Comparison of ENCODE assay signal across 23 mouse cellular contexts in the genomic region with DNA sequence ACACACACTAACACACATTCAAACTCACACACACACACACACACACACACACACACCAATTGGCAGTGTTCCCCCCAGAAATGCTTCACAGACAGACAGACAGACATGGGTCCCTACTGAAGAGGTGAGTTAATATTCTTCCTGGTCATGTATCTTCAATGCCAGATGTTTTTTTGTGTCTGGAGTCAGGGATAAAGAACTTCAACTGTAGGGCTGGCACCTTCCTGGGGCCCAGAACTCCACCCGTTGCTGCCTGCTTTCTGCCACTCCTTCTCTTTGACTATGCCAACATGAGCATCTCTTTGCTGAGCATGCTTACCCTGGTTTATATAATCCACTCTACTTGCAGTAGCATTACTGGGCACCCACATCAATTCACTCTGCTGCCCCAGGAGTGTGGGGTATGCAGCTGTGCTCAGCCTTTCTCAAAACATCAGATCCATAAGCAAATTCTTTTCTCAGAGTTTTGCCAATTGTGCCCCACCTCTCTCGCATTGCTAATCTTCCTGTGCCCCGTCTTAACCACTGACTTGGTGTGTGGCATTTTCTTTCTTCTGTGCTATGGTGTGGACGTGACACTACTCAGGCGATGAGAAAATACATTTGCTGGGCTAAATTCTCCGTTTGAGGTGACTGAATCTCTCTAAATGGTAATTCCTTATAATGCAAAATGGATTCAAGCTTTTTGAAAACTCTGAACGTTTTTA.
DNase-seq lines count a peak whose midpoint lies in the region; ATAC-seq lines count a peak whose summit lies in the region.
"Had no signal": no experiment of that assay in that cellular context is flagged by ENCODE, and none has a peak within 500 bp of the region (broad histone marks: within the 10 kb centered on the region; RNA-seq: fewer than 3 reads in every experiment).

No protein-coding gene starts in this region.

- H3K4me3 ChIP-seq in liver, embryonic 13.5 days (replicated peaks) = no peak overlapping the region
- H3K4me3 ChIP-seq: embryonic facial prominence, embryonic 13.5 days; forebrain, embryonic 15.5 days; hindbrain, embryonic 13.5 days; limb, embryonic 12.5 days; lung, embryonic 15.5 days had no signal

- H3K27me3 ChIP-seq in liver, embryonic 13.5 days = no peaks in the 10 kb centered on the region
- H3K27me3 ChIP-seq: embryonic facial prominence, embryonic 13.5 days; forebrain, embryonic 15.5 days; hindbrain, embryonic 13.5 days; lung, embryonic 15.5 days had no signal

- ATAC-seq in erythroid progenitor cell, adult 5-6 weeks (replicated peaks; ENCODE audit: low FRiP score, poor library complexity, severe bottlenecking) = peak; percentile 86
- peak; percentile 83 for ATAC-seq in liver, embryonic 13.5 days (ENCODE audit: low read depth)
- ATAC-seq in megakaryocyte progenitor cell, adult 5-6 weeks (replicated peaks; ENCODE audit: poor library complexity) = peak; percentile 86
- no peak for ATAC-seq in cerebellum, adult (ENCODE audit: insufficient number of reproducible peaks, low FRiP score, low TSS enrichment)
- ATAC-seq: forebrain, embryonic 15.5 days had no signal

- H3K36me3 ChIP-seq in liver, embryonic 13.5 days = no peaks in the 10 kb centered on the region
- H3K36me3 ChIP-seq: embryonic facial prominence, embryonic 13.5 days; forebrain, embryonic 15.5 days; hindbrain, embryonic 13.5 days; limb, embryonic 12.5 days; lung, embryonic 15.5 days had no signal

- peak overlapping the region; percentile 46 for H3K4me2 ChIP-seq in liver, embryonic 13.5 days
- H3K4me2 ChIP-seq: embryonic facial prominence, embryonic 13.5 days; forebrain, embryonic 15.5 days; hindbrain, embryonic 13.5 days; limb, embryonic 12.5 days; lung, embryonic 15.5 days; midbrain, embryonic 11.5 days had no signal

- no peaks in the 10 kb centered on the region for H3K9me3 ChIP-seq in liver, embryonic 13.5 days (replicated peaks)
- H3K9me3 ChIP-seq: embryonic facial prominence, embryonic 13.5 days; forebrain, embryonic 15.5 days; hindbrain, embryonic 13.5 days; limb, embryonic 12.5 days; lung, embryonic 15.5 days had no signal

- peaks cover 42% of the 10 kb centered on the region for H3K4me1 ChIP-seq in liver, embryonic 13.5 days (replicated peaks)
- H3K4me1 ChIP-seq: hindbrain, embryonic 13.5 days had no signal

- DNase-seq in c-Kit-negative CD71-positive TER-119-positive erythroid progenitor cells, embryonic 14.5 days (ENCODE audit: low read depth, low spot score) = peak; percentile 41
- DNase-seq in liver, embryonic 13.5 days = peak; percentile 41
- no peak for DNase-seq in cerebellum, adult 11-12 months
- DNase-seq in retina, embryonic 14.5 days (ENCODE audit: low spot score) = no peak
- DNase-seq: adrenal gland, postnatal 14 days; cerebellum, adult 2 months; cerebellum, postnatal 25 days; embryo, embryonic 11 days; gastrocnemius, postnatal 10 days; heart, adult 11 months; kidney, adult 18-20 months; lung, postnatal 4 days; thymus, adult 2 months had no signal

- 37% methylated on average over 7 of the region's 7 CpGs for WGBS in liver, embryonic 13.5 days (ENCODE audit: insufficient replicate concordance)

- peak overlapping the region; percentile 30; the same call in 1 of the 2 replicates for H3K9ac ChIP-seq in liver, embryonic 13.5 days
- H3K9ac ChIP-seq: embryonic facial prominence, embryonic 13.5 days; forebrain, embryonic 15.5 days; hindbrain, embryonic 13.5 days; limb, embryonic 12.5 days; lung, embryonic 15.5 days had no signal

- peak overlapping the region; percentile 73 for H3K27ac ChIP-seq in liver, embryonic 13.5 days
- H3K27ac ChIP-seq: embryonic facial prominence, embryonic 13.5 days; forebrain, embryonic 15.5 days; hindbrain, embryonic 13.5 days; kidney, postnatal 0 days; limb, embryonic 12.5 days; lung, embryonic 15.5 days had no signal

Comparison
In these comparisons a context has a peak if more than half of its experiments do, and no peak if none do; other contexts are left out.
1. DNase-seq: peak in c-Kit-negative CD71-positive TER-119-positive erythroid progenitor cells, embryonic 14.5 days (single experiment) and liver, embryonic 13.5 days (single experiment); none in cerebellum, adult 11-12 months (single experiment) and retina, embryonic 14.5 days (single experiment).